Mouse (Mus musculus): ENCODE results near the gene St8sia6.
"Not testable (repeated sequence)": the region's sequence is repeated elsewhere in the genome, so short reads cannot be mapped to it uniquely, and the experiment has no call there.

The St8sia6 gene

DNA sequence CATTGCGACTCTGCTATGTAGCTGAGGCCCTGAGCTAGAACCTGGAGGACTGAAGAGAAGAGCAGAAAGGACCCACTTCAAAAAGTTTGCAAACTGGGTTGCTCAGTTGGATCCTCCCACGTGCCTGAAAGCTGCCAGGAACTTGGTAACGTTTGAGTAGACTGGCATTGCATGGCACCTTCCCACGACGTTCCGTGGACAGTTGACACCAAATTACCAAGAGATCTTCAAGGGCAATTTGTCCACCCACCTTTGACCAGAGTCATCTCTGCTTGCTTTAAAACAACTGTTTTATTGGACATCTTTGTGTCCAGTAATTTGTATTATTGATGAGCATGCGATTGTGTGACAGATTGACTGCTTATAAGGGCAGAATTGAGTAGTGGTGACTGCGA, at the start of gene St8sia6:
St8sia6 (minus strand) TSS at position 96 of the 395 bp plus-strand sequence.
- no peak for DNase-seq (ENCODE audit: low read depth, low spot score)

GRCm38 (mm10) chr2:13836310-13836709, 42.4 kb upstream of the St8sia6 start:
- DNase-seq (ENCODE audit: low read depth, low spot score), result no peak

- DNase-seq (ENCODE audit: low read depth, low spot score), result no peak
These were observed 41.1 kb upstream of the St8sia6 start for GRCm38 (mm10) chr2:13834989-13835388.

DNA sequence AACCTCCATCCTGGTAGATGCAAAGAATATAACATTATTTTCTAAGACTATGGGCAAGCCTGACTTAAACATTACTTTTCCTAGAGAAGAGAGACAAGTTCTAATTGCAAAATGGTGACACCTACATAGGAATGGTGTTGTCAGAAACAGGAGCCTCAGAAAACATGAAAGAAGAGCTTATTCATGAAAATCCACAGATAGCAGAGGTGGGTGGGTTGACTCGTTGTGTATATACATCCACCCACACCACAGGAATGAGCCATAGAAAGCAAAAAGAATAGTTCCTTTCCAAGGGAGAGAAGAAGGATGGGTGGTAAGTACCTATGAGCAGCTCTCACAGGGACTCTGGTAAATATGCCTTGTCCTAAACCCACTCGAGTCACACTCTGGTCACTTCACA, 22.8 kb upstream of the St8sia6 start:
- DNase-seq (ENCODE audit: low read depth, low spot score), result no peak

- DNase-seq (ENCODE audit: low read depth, low spot score), result no peak
These were observed 14.7 kb upstream of the St8sia6 start for GRCm38 (mm10) chr2:13808593-13808992.

- no peak for DNase-seq (ENCODE audit: low read depth, low spot score)
These were observed 14.1 kb upstream of the St8sia6 start for GRCm38 (mm10) chr2:13808008-13808407.

- DNase-seq (ENCODE audit: low read depth, low spot score), result no peak
These were observed 12.3 kb upstream of the St8sia6 start for GRCm38 (mm10) chr2:13806120-13806519.

DNA sequence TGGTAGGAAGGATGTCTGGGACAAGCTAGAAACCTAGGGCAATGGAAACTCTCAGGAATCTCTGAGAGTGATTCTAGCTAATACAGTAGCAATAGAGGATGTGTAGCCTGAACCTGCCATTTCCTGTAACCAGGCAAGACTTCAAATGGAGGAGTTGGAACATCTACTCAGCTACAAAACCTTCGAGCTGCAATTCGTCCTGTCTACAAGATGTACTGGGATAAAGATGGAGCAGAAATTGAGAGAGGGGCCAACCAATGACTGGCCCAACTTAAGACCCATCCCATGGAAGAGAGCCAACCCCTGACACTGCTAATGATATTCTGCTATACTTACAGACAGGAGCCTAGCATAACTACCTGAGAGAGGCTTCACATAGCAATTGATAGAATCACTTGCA, 6.8 kb upstream of the St8sia6 start:
- no peak for DNase-seq (ENCODE audit: low read depth, low spot score)

DNA sequence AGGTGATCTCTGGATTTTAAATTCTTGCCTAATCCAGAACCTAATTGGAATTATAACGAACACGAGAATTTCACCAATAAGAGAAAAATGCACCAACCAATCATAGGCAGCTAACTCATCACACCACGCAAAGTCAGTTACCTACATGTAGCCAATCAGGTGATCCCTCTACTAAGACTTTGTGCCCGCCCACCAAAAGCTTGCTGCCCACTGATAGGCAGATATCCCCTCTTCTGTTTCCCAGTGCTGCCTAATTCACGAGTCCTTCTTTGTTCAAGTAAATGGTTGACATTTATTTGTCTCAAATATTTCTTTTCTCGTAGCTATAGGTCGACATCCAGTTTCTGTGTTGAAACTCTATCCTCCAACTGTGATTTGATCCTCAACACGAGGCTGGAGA, 582 bp upstream of the St8sia6 start:
- no peak for DNase-seq (ENCODE audit: low read depth, low spot score)

- DNase-seq (ENCODE audit: low read depth, low spot score), result no peak
These were observed 553 bp downstream of the St8sia6 start for GRCm38 (mm10) chr2:13793054-13793968.

DNA sequence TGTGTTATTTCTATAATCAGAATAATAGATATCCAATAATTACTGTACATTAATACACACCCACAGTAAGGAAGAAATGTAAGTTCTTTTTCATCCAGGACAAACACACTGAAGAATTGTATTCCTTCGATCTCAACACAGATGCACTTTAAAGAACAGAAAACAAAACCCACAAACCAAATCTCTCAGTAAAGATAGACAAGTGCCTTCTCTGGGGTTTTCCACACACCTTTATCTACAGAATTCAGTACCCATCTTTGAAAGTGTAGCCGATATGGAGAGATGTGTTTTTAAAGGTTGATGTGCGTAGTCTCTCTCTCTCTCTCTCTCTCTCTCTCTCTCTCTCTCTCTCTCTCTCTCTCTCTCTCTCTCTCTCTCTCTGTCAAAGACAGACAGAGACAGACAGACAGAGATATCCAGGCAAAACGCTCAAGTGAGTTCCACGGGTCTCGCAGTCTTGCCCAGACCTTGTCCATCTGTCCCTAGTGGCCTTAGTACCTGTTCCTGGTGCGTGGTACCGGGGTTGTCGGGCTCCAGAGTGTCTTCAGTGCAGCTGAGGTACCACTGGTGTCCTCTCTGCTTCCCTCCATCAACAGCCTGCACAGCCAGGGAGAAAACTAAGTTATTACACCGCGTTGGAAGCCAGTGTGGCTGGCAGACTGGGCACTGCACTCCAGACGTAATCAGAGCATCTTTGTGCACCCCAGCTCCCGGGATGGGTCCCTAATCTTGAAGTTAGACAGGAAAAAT, 1.4 kb downstream of the St8sia6 start:
- no peak for DNase-seq (ENCODE audit: low read depth, low spot score)

- DNase-seq (ENCODE audit: low read depth, low spot score), result no peak
These were observed 2.3 kb downstream of the St8sia6 start for GRCm38 (mm10) chr2:13791598-13791997.

DNA sequence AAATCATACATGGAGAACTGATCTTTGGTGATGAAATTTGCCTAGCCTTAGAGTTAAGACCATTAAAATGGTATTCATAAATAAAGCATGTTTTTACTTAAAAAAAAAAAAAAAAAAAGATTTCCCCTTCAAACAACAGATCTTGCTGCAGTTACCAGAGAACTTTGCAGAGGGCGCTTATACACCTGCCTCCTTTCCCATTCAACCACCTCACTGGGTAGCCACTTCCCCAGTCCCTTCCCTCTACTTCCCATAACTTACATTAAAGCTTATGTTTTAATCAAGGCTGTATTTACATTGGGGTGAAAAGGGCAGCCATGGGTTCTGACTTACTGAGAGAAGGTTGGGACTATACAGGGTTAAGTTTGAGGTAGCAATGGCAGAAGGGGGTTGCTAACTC, 4.5 kb downstream of the St8sia6 start:
- no peak for DNase-seq (ENCODE audit: low read depth, low spot score)

- no peak for DNase-seq (ENCODE audit: low read depth, low spot score)
These were observed 7.2 kb downstream of the St8sia6 start for GRCm38 (mm10) chr2:13786577-13787168.

GRCm38 (mm10) chr2:13785992-13786391, 7.9 kb downstream of the St8sia6 start:
- not testable (repeated sequence) for DNase-seq (ENCODE audit: low read depth, low spot score)

- no peak for DNase-seq (ENCODE audit: low read depth, low spot score)
These were observed 8.6 kb downstream of the St8sia6 start for GRCm38 (mm10) chr2:13785247-13785646.

GRCm38 (mm10) chr2:13784448-13784847, 9.4 kb downstream of the St8sia6 start:
- DNase-seq (ENCODE audit: low read depth, low spot score), result no peak

DNA sequence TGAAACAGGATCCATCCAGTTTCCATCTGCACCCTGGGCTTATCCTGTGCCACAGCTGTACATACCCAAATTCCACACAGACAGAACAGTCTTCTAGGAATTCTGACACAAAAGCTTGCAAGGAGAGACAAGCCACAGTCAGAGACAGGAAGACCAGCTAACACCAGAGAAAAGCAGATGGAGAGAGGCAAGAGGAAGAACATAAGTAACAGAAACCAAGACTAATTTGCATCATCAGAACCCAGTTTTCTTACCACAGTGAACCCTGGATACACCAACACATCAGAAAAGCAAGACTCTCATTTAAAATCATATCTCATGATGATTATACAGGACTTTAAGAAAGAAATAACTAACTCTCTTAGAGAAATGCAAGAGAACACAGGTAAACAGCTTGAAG, 16.8 kb downstream of the St8sia6 start:
- no peak for DNase-seq (ENCODE audit: low read depth, low spot score)

DNA sequence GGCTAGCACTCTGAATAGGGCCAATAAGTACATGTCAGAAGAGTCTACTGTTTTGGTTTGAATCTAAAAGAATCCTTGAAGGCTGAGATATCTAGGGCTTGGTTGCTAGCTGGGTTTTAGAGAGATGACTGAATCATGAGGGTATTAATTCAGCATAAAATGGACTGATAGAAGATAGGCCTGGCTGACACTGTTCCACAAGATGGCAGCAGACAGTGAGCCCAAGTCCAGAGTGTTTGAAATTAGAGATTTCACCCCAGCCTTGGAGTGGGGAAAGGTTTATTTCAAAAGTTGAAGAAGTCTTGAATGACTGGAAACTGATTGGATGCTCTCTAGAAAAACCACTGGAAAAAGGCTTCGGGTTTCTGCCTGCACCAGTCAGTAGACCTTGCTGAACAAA, 17.4 kb downstream of the St8sia6 start:
- DNase-seq (ENCODE audit: low read depth, low spot score), result no peak

DNA sequence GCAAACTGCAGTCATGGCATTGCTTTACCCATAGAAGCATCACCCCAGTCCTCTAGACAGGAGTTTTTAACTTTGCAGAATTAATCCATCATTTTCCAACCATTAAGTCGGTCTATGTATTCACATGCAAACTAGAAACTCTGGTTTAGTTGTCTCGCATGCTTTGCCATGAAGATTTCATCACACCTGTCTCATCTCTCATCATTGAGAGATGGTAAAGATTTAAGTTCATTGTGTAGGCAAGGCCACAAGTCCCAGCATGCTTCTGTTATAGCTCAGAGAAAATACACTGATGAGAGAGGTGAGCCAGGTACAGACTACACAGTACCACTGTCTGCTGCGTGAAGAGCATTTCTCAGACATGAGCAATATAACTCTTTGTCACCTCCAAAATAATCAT, 18.8 kb downstream of the St8sia6 start:
- DNase-seq (ENCODE audit: low read depth, low spot score), result no peak

GRCm38 (mm10) chr2:13768524-13768923, 25.3 kb downstream of the St8sia6 start:
- DNase-seq (ENCODE audit: low read depth, low spot score), result no peak
